Mouse (Mus musculus) bone marrow macrophage, adult 2 months (primary cell): ENCODE measurements around the gene Pax7. TPM values are rescaled to one million over a fixed set of nuclear protein-coding genes. Genes with fewer than 3 reads are reported as not detected.

Source experiments
- H3K27ac ChIP-seq: 2 replicates; pipeline ENCODE4 v1.5.1; 2012; ENCODE audit warnings: low read depth, low read length; ENCODE audit not compliant: insufficient read depth
- H3K4me1 ChIP-seq: 2 replicates; pipeline ENCODE4 v1.6.1; 2012; ENCODE audit warnings: low read length; ENCODE audit not compliant: control insufficient read depth, insufficient read depth
- H3K4me3 ChIP-seq: 2 replicates; pipeline ENCODE4 v1.5.1; 2012; ENCODE audit warnings: mild to moderate bottlenecking, low read length, moderate library complexity; ENCODE audit not compliant: insufficient read depth
- CTCF ChIP-seq: IDR thresholded peaks from 2 replicates; pipeline ENCODE4 v1.5.1; 2012; ENCODE audit warnings: low read depth, mild to moderate bottlenecking, low read length, moderate library complexity
- POLR2A ChIP-seq: IDR thresholded peaks from 2 replicates; pipeline ENCODE4 v1.6.1; 2012; ENCODE audit warnings: mild to moderate bottlenecking, low read depth, low read length, borderline replicate concordance
- polyA plus RNA-seq: library from polyadenylated mRNA; stranded (reverse); fragments of >200 nt; gene quantifications from 2 replicates; pipeline ENCODE4 v1.2.4, GENCODE M21; 2012; ENCODE audit not compliant: missing spikeins, insufficient read depth, insufficient read length

Gene Pax7
- not detected in 2 replicates for polyA plus RNA-seq

GRCm38 (mm10) chr4:139833036-139833634 is at the start of gene Pax7:
TSS of gene Pax7 (minus strand) at chr4:139833528.
- Histone ChIP-seq H3K4me3 (no peak within 1 kb of the TSS), H3K27ac (no peak within 1 kb of the TSS), H3K4me1 (no peaks in the 10 kb centered on the region)
- TF ChIP-seq POLR2A (no peak), CTCF (no peak)

GRCm38 (mm10) chr4:139881796-139882195 is 48.5 kb upstream of the Pax7 start:
- Histone ChIP-seq H3K27ac (no peak overlapping the region), H3K4me1 (no peaks in the 10 kb centered on the region), H3K4me3 (no peak overlapping the region)
- TF ChIP-seq CTCF: no peak
- TF ChIP-seq POLR2A: no peak

GRCm38 (mm10) chr4:139879324-139879723 is 46.0 kb upstream of the Pax7 start:
- TF ChIP-seq CTCF (no peak), POLR2A (no peak)
- H3K27ac ChIP-seq: no peak overlapping the region
- H3K4me3 ChIP-seq: no peak overlapping the region

GRCm38 (mm10) chr4:139878443-139878842 is 45.1 kb upstream of the Pax7 start:
- no peak overlapping the region for H3K27ac ChIP-seq
- no peak overlapping the region for H3K4me3 ChIP-seq

More at GRCm38 (mm10) chr4:139879324-139879723, 46.0 kb upstream of the Pax7 start:
- no peaks in the 10 kb centered on the region for H3K4me1 ChIP-seq

GRCm38 (mm10) chr4:139877269-139877668 is 43.9 kb upstream of the Pax7 start:
- H3K4me3 ChIP-seq: no peak overlapping the region
- no peaks in the 10 kb centered on the region for H3K4me1 ChIP-seq
- no peak overlapping the region for H3K27ac ChIP-seq
- TF ChIP-seq CTCF (no peak), POLR2A (no peak)

More at GRCm38 (mm10) chr4:139878443-139878842, 45.1 kb upstream of the Pax7 start:
- no peak for TF ChIP-seq POLR2A
- no peak for TF ChIP-seq CTCF
- no peaks in the 10 kb centered on the region for H3K4me1 ChIP-seq

GRCm38 (mm10) chr4:139872595-139872994 is 39.3 kb upstream of the Pax7 start:
- Histone ChIP-seq H3K4me3 (no peak overlapping the region), H3K4me1 (no peaks in the 10 kb centered on the region), H3K27ac (no peak overlapping the region)
- TF ChIP-seq POLR2A (no peak), CTCF (peak; percentile 67)

GRCm38 (mm10) chr4:139871699-139872098 is 38.4 kb upstream of the Pax7 start:
- no peak overlapping the region for H3K27ac ChIP-seq
- no peak overlapping the region for H3K4me3 ChIP-seq
- no peaks in the 10 kb centered on the region for H3K4me1 ChIP-seq
- TF ChIP-seq CTCF (no peak), POLR2A (no peak)

GRCm38 (mm10) chr4:139863218-139863617 is 29.9 kb upstream of the Pax7 start:
- TF ChIP-seq CTCF: no peak
- no peak for TF ChIP-seq POLR2A
- Histone ChIP-seq H3K4me3 (no peak overlapping the region), H3K27ac (no peak overlapping the region), H3K4me1 (no peaks in the 10 kb centered on the region)

GRCm38 (mm10) chr4:139858635-139859176 is 25.4 kb upstream of the Pax7 start:
- no peak overlapping the region for H3K27ac ChIP-seq
- H3K4me1 ChIP-seq: no peaks in the 10 kb centered on the region
- no peak overlapping the region for H3K4me3 ChIP-seq
- peak; percentile 71 for TF ChIP-seq CTCF
- TF ChIP-seq POLR2A: no peak

- H3K27ac ChIP-seq: no peak overlapping the region
- no peak for TF ChIP-seq CTCF
- H3K4me1 ChIP-seq: no peaks in the 10 kb centered on the region
- no peak overlapping the region for H3K4me3 ChIP-seq
Measured at GRCm38 (mm10) chr4:139852219-139853035, 19.1 kb upstream of the Pax7 start.
